Mouse (Mus musculus): ENCODE results near the gene Ppp4r2.
"Not testable (repeated sequence)": the region's sequence is repeated elsewhere in the genome, so short reads cannot be mapped to it uniquely, and the experiment has no call there.

Ppp4r2 gene

DNA sequence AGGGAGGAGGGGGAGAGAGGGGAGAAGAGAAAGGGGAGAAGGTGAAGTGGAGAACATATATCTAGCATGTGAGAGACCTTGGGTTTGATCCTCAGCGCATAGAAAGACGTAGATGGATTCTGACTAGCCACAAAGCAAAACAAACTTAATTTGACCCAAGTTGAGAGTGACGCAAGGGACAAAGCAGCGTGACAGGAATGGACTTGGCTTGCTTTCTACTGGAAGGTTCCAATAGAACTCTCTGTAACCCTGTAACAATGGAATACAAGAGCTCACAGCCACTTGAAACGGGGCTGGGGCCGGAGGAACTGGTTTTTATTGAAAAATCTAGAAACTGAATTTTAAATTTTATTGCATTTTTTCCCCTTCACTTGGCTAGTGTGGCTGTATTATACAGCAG, 1.7 kb upstream of the Ppp4r2 start:
- DNase-seq, result no peak

DNA sequence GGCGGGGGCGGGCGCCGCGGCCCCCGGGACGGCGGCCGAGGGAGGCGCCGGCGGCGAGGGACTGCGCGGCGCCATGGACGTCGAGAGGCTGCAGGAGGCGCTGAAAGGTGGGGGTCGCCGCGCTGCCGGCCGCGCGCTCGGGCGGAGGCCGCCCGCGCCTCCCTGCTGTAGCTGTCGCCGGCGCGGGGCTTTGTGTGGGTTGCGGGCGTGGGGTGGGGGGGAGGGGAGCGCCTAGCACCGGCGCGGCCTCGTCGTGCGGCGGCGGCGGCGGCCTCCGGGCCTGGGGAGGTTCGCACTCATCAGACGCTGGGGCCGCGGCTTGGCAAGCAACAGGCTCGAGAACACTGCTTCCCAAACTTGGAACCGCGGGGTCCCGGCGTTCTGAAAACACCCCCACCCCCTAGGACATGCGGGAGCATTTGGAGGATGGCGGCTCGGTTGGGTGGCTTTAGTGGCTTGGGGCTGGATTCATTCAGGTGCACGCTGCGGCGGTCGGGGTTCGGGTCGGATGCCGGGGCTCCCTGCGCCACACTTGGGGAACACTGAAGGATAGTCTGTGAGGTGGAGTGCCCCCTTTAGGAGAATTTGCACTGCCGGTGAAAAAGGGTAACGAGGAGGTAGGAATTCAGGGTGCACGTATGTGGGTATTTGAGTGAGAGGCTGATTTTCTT, 524 bp downstream of the Ppp4r2 start:
- peak; percentile 63 to 69 for DNase-seq

- no peak for DNase-seq
Measured at GRCm38 (mm10) chr6:100834489-100835160, 1.2 kb downstream of the Ppp4r2 start.

GRCm38 (mm10) chr6:100845058-100845457, 11.6 kb downstream of the Ppp4r2 start:
- DNase-seq, result no peak

DNA sequence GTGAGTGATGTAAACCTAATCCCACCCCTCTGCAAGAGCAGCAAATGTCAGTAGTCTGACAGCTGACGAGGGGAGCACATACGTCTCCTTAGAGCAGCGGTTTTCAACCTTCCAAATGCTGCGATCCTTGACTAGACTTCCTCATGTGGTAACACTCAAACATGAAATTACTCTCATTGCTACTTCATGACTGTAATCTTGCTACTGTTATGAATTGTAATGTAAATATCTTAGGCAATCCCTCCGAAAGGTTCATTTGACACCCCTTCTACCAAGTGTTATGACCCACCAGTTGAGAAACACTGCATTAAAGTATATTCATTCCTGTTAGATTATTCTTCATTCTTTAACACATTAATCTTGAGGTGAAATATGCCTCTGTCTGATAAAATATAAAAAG, 13.8 kb downstream of the Ppp4r2 start:
- DNase-seq, result no peak

- no peak for DNase-seq
Measured at GRCm38 (mm10) chr6:100848682-100849375, 15.4 kb downstream of the Ppp4r2 start.

DNA sequence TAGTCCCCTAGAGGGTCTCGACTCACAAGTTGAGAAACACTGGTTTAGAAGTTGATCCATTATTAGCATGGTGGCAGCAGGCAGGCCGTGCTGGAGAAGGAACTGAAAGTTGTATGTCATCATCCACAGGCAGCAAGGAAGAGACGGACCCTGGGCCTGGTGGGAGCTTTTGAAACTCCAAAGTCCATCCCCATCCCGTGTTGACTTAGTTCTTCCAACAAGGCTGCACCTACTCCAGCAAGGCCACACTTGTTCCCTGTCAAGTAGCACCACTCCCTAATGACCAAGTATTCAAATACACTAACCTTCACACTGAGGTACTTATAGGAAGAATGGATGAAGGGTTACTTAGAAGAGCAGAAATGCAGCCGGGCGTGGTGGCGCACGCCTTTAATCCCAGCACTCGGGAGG, 17.3 kb downstream of the Ppp4r2 start:
- no peak for DNase-seq

GRCm38 (mm10) chr6:100851083-100851482, 17.7 kb downstream of the Ppp4r2 start:
- DNase-seq, result no peak

GRCm38 (mm10) chr6:100865321-100865720, 31.9 kb downstream of the Ppp4r2 start:
- no peak for DNase-seq

DNA sequence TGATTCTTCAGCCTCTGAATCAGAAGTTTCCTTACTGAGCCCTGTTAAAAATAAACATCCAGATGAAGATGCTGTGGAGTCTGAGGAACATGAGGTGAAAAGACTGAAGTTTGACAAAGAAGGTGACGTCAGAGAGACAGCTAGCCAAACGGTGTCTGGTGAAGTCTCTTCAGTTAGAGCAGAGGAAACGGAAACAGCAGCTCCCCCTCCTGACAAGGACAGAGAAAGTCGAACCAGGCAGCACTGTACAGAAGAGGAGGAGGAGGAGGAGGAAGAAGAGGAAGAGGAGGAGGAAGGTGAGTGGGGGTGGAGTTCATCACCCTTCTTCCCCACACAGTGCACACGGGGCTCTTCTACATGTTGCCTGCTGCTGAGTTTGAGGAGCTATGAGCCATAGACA, 32.4 kb downstream of the Ppp4r2 start:
- not testable (repeated sequence) for DNase-seq

DNA sequence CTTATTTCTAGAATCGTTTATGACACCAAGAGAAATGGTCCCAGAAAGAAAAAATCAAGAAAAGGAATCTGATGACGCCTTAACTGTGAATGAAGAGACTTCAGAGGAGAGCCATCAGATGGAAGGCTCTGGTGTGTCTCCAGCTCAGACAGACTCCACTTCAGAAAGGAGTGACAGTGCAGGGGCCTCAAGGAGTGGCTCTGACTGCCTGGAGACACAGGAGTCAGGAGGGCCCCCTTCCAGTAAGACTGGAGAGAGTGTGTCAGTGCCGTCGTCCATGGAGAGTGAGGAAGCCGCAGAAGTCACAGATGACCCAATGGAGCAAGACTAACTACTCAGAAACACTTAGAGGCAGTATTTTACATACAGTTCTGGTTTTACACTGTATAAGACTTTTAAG, 32.8 kb downstream of the Ppp4r2 start:
- DNase-seq, result not testable (repeated sequence)

GRCm38 (mm10) chr6:100868863-100869262, 35.4 kb downstream of the Ppp4r2 start:
- no peak for DNase-seq

GRCm38 (mm10) chr6:100869909-100870308, 36.5 kb downstream of the Ppp4r2 start:
- no peak for DNase-seq

GRCm38 (mm10) chr6:100873191-100873590, 39.8 kb downstream of the Ppp4r2 start:
- no peak for DNase-seq

DNA sequence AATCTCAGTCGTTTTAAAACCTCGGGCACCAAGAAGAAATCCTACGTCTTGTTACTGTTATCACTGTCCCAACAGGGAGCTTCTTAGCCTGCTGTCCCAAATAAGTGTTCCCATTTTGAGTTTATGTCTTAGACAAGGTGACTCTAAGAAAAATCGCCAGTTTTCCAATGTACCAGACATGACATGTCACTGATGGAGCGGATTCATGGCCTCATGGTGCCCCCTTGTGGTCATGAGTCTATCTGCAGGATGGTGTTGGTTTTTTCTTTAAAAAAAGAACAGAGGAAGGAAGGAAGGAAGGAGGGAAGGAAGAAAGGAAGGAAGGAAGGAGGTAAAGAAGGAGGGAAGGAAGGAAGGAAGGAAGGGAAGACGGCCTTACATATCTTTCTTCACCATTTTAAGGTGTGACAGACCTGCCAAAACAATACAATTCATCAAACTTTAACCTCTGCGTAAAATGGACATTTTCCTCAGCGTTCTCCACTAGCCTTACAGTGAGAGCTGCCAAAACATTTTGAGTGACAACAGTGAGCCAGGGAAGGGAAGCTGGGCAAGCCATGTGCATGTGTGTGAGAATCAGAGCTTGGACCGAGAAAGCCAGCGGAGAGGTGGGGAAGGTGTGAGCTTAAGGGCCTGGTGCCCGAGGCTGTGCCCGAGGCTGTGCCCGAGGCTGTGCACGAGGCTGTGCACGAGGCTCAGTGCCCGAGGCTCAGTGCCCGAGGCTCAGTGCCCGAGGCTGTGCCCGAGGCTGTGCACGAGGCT, 42.6 kb downstream of the Ppp4r2 start:
- no peak for DNase-seq

GRCm38 (mm10) chr6:100876624-100877017, 43.2 kb downstream of the Ppp4r2 start:
- no peak for DNase-seq

GRCm38 (mm10) chr6:100878546-100878945, 45.1 kb downstream of the Ppp4r2 start:
- DNase-seq, result no peak

DNA sequence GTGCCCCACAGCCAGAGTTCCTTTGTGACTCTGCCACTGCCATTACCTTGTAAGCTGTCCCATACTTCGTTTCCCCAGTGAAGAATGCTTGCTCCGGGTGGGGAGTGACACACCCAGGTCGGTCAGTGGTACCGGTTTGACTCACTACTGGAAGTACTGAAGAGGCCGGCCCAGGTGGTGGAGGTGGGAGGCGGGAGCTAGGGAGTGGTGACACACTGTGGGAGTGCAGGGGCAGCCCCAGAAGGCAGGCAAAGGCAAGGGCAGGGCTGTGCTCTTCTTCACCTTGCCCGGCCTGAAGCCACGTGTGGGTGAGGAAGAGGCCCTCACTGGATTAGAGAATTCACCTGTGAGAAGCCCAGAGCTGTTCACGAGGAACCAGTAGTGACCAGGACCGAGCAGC, 46.2 kb downstream of the Ppp4r2 start:
- DNase-seq, result no peak

- DNase-seq, result no peak
Measured at GRCm38 (mm10) chr6:100881657-100882056, 48.2 kb downstream of the Ppp4r2 start.

DNA sequence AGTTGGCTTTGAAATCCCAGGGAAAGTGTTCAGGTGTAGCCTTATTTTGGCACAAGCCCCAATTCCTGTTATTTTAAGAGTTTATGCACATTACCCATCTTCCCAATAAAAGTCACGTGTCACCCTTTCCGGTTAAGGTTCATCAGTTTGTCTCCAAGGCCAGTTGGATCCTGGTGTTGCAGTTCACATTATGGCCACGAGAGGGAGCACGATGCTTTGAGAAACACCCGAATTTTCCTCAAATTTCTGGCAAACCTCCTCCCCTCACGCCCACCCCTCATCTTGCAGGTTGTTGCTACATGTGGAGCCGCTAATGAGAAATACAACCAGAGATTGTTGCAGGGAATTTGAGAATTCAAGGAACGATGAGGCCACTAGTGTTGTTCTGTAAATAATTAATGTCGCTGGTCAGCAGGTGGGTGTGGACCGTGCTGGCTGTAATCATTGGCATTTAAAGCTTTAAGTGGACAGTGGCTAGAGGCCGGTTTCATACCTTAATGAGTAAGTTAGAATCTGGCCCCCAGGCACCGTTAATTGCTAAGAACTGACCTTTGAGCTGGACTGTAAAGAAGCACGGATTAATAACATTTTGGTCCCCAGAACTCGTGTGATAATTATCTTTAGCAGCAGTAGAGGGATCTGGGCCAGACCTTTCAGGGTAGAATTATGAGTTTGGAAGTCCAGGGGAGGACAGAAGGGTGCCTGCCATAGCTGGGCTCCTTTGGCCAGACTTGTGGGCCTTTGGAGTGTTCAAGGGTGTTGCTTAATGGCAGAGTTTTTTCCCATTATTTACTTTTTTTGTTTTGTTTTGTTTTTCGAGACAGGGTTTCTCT, 49.2 kb downstream of the Ppp4r2 start:
- peak in 1 of 2 experiments; percentile 14 for DNase-seq

DNA sequence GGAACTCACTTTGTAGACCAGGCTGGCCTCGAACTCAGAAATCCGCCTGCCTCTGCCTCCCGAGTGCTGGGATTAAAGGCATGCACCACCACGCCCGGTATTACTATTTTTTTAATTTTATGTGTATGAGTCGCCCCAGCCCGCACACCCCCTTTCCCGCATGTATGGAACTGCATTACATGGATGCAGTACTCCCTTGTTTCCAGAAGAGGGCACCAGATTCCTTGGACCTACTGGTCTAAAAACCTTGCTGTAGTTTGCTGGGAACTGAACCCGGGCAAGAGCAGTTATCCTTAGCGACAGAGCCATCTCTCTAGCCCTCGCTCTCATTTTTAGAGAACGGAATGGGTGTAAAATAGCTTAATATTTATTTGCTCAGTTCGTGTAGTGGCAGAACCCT, 49.8 kb downstream of the Ppp4r2 start:
- no peak for DNase-seq

DNA sequence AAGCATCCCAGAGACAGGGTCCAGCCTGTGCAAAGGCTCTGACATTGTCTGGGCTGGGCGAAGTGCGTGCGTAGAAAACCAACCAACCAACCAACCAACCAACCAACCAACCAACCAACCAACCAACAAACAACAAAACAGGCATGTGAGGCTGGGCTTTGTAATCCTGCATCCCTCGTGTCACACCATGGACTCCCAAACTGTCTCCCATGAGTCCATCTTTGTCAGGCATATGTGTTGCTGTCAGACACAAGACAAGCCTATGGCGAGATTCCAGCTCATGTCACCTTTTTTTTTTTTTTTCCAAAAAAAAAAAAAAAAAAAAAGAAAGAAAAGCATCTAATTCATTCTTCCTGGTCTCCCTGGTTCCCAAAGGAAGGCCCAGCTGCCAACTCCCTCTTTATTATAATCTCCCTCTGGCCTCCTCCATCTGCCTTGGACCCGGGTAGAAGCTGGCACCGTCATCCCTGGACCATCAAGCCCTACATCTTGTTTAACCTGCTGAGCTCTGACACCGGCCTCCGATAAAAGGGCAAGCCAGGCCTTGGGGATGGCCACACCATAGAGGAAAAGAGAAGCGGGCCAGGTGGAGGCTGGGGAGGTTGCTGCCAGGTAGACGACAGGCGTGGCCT, 51.3 kb downstream of the Ppp4r2 start:
- DNase-seq, result no peak
